Mouse (Mus musculus): Measurements from ENCODE around the gene Ptafr.

DNA sequence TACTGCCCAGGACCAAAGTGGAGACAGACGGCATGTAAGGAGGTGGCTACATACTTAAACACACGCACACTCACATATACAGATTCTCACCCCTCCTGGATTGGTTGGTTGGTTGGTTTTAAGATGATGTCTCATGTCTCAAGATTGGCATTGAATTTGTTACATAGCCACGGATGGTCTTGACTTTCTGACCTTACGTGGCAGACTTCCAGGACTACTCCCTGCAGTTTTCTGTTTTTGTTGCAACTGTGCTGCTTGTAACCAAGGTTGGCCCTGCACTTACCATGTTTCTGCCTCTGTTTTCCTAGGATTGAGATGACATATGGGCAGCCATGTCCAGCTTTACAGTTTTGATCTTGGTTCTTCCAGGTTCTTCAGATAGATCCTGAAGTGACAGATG lies 22.5 kb upstream of the Ptafr start:
- TF ChIP-seq POLR2A (IDR thresholded peaks at IDR 0.05; ENCODE audit: insufficient read depth, low read depth, low read length) = no peak
- no peak for TF ChIP-seq CTCF (IDR thresholded peaks at IDR 0.05)
- TF ChIP-seq EP300 (IDR thresholded peaks at IDR 0.05; ENCODE audit: insufficient read depth, low read depth, low read length) = no peak
